Mouse (Mus musculus): ENCODE measurements at regions not wholly inside any gene's neighbourhood (a gene's known extent, or its start where the extent isn't known, plus 50 kb on each side); places are given as distances from the start of the nearest gene placed in this dataset.

GRCm38 (mm10) chr10:45972240-45972639 lies 394.6 kb downstream of the Hace1 start:
- DNase-seq, result no peak

GRCm38 (mm10) chr10:45982731-45983274 lies 405.2 kb downstream of the Hace1 start:
- no peak for DNase-seq

- no peak for DNase-seq
Measured at GRCm38 (mm10) chr10:45983671-45984335, 406.2 kb downstream of the Hace1 start.

GRCm38 (mm10) chr10:45986341-45986740 lies 408.7 kb downstream of the Hace1 start:
- DNase-seq, result no peak

GRCm38 (mm10) chr10:46006319-46006718 lies 428.7 kb downstream of the Hace1 start:
- no peak for DNase-seq

- peak; percentile 49 for DNase-seq
Measured at GRCm38 (mm10) chr10:46011916-46012596, 434.4 kb downstream of the Hace1 start.

GRCm38 (mm10) chr10:46012599-46012998 lies 435.0 kb downstream of the Hace1 start:
- DNase-seq, result no peak

GRCm38 (mm10) chr10:46016295-46016694 lies 438.7 kb downstream of the Hace1 start:
- peak; percentile 3 for DNase-seq

GRCm38 (mm10) chr10:46045474-46046093 lies 468.0 kb downstream of the Hace1 start:
- DNase-seq, result no peak

GRCm38 (mm10) chr10:46046094-46046749 lies 468.6 kb downstream of the Hace1 start:
- DNase-seq, result no peak

- DNase-seq, result no peak
Measured at GRCm38 (mm10) chr10:46046890-46047414, 469.3 kb downstream of the Hace1 start.

- no peak for DNase-seq
Measured at GRCm38 (mm10) chr10:46047591-46047990, 470.0 kb downstream of the Hace1 start.

GRCm38 (mm10) chr10:46057362-46058198 lies 480.0 kb downstream of the Hace1 start:
- DNase-seq, result peak; percentile 49

GRCm38 (mm10) chr10:46058199-46058472 lies 480.5 kb downstream of the Hace1 start:
- DNase-seq, result no peak

GRCm38 (mm10) chr10:46059285-46059684 lies 481.7 kb downstream of the Hace1 start:
- DNase-seq, result no peak

- DNase-seq, result no peak
Measured at GRCm38 (mm10) chr10:46063831-46064230, 486.2 kb downstream of the Hace1 start.

GRCm38 (mm10) chr10:46070766-46071165 lies 493.1 kb downstream of the Hace1 start:
- DNase-seq, result no peak

- no peak for DNase-seq
Measured at GRCm38 (mm10) chr10:46071220-46071619, 493.6 kb downstream of the Hace1 start.

- no peak for DNase-seq
Measured at GRCm38 (mm10) chr10:46071810-46072549, 494.4 kb downstream of the Hace1 start.

- no peak for DNase-seq
Measured at GRCm38 (mm10) chr10:46072550-46073470, 495.2 kb downstream of the Hace1 start.
